Mouse (Mus musculus): ENCODE measurements around the gene Cdk10. TPM values are rescaled to one million over a fixed set of nuclear protein-coding genes. Genes with fewer than 3 reads are reported as not detected.
A peak's percentile ranks its signal among the peaks of the same experiment; 100 is the strongest.
"Not testable (repeated sequence)": the region's sequence is repeated elsewhere in the genome, so short reads cannot be mapped to it uniquely, and the experiment has no call there.

Cdk10 gene
- polyA plus RNA-seq, 1 experiment: 31.0 TPM

DNA sequence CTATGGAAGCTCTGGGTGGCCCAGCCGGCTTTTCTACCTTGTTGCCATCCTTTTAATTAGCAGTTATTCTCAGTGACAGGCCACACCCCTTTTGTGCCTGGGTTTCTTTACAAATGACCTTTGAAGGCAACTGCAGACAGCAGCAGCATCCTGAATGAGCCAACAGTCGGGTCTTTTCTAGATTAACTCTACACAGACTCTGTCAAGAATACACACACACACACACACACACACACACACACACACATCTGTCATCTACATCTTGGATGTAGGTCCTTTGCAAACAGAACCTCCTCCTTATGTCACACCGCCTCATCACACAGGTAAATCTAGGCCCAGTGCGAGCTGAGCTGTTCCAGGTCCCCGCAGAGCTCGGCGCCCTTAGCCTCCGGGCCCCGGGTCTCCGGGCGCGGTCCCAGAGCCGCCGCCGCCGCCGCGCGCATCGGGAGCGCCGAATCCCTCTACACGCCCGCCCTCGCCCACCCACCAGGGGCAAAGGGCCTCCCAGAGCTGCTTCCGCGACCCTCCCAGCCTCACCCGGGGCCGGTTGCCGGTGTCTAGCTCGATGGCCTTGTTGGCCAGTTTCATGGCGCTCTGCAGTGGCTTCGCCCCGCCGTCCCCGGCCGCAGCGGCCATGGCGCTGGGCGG, 28.9 kb downstream of the Cdk10 start:
- peak overlapping the region; percentile 60 for H3ac ChIP-seq (ENCODE audit: control insufficient read depth, insufficient read length)
- H3K4me3 ChIP-seq: peak overlapping the region; percentile 58
- H3K4me2 ChIP-seq (ENCODE audit: low read depth): peak overlapping the region; percentile 76
- H3K27me3 ChIP-seq (ENCODE audit: control insufficient read depth, insufficient read depth, insufficient read length): no peaks in the 10 kb centered on the region
- peaks cover 23% of the 10 kb centered on the region for H3K79me2 ChIP-seq (ENCODE audit: control insufficient read depth, insufficient read depth)
- no peaks in the 10 kb centered on the region for H3K36me3 ChIP-seq (ENCODE audit: control insufficient read depth, insufficient read depth)
- TF ChIP-seq REST (IDR thresholded peaks at IDR 0.05; ENCODE audit: insufficient read depth, insufficient read length) (no peak), E2F4 (IDR thresholded peaks at IDR 0.05; ENCODE audit: insufficient read depth) (no peak), CEBPB (IDR thresholded peaks at IDR 0.05; ENCODE audit: insufficient read depth, poor library complexity, severe bottlenecking) (no peak), MYOD1 (IDR thresholded peaks at IDR 0.05; ENCODE audit: control insufficient read depth in 1 of 3, insufficient read length in 2 of 3, low read depth in 2 of 3) (no peak), MYOG (IDR thresholded peaks at IDR 0.05; ENCODE audit: control insufficient read depth in 1 of 3, insufficient read depth in 1 of 3, insufficient read length in 2 of 3, low read depth in 2 of 3) (no peak), MAX (IDR thresholded peaks at IDR 0.05; ENCODE audit: low read depth) (no peak), POLR2A (IDR thresholded peaks at IDR 0.05; ENCODE audit: insufficient read length, low read depth) (peak; percentile 62), USF1 (IDR thresholded peaks at IDR 0.05; ENCODE audit: low read depth) (no peak)

DNA sequence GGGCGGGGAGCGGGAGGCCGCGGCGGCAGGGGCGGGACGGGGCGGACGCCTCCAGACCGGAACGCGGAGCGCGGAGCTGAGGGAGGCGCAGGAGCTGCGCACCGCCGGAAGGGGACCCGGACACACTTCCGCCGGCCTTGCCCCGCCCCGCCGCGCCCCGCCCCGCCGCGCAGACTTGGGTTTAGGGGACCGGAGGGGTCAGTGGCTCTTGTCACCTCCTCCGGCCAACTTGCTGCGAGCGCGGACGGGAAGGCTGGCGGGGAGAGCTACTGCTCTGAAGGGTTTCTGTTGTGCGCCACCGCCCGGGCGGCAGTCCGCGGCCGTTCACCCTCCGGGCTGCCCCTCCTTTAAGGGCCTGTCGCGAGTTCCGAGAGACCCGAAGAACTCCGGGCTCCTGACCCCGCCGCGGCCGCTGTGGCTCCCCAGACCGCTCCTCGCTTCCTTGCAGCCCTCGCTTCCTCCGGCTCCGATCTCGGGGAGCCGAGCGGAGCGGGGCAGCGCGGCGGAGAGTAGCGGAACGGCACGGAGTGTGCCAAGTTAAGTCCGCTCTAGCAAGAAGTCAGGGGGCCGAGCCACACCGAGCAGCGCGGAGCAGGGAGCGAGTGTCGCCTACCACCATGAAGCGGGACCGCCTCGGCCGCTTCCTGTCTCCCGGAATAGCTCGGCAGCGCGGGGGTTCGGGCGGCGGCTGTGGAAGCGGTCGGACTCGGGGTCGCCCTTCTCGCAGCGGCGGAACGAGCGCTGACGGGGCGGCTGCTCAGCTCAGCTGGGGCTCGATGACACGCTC, 29.6 kb downstream of the Cdk10 start, which contains the start of the genes Zfp276 and Vps9d1:
Zfp276 (plus strand) TSS at position 97 of the 787 bp plus-strand sequence.
Vps9d1 (minus strand) TSS at position 250 of the 787 bp plus-strand sequence.
- Histone ChIP-seq H3K79me2 (ENCODE audit: control insufficient read depth, insufficient read depth) (peaks cover 23% of the 10 kb centered on the region), H3K36me3 (ENCODE audit: control insufficient read depth, insufficient read depth) (peaks cover 3% of the 10 kb centered on the region), H3K4me2 (ENCODE audit: low read depth) (peak within 1 kb of the TSS; percentile 77), H3ac (ENCODE audit: control insufficient read depth, insufficient read length) (peak within 1 kb of the TSS; percentile 60), H3K4me3 (peak within 1 kb of the TSS; percentile 58), H3K27me3 (ENCODE audit: control insufficient read depth, insufficient read depth, insufficient read length) (no peaks in the 10 kb centered on the region)
- TF ChIP-seq SRF (IDR thresholded peaks at IDR 0.05; ENCODE audit: control insufficient read depth, insufficient read length, low read depth) (no peak), TCF3 (IDR thresholded peaks at IDR 0.05; ENCODE audit: insufficient read length, low read depth) (no peak), MAX (IDR thresholded peaks at IDR 0.05; ENCODE audit: low read depth) (no peak), USF1 (IDR thresholded peaks at IDR 0.05; ENCODE audit: low read depth) (no peak), MYOD1 (IDR thresholded peaks at IDR 0.05; ENCODE audit: control insufficient read depth in 1 of 3, insufficient read length in 2 of 3, low read depth in 2 of 3) (peak in 1 of 3 experiments; percentile 40), REST (IDR thresholded peaks at IDR 0.05; ENCODE audit: insufficient read depth, insufficient read length) (peak; percentile 8), CEBPB (IDR thresholded peaks at IDR 0.05; ENCODE audit: insufficient read depth, poor library complexity, severe bottlenecking) (no peak), TCF12 (IDR thresholded peaks at IDR 0.05; ENCODE audit: insufficient read depth, poor library complexity, severe bottlenecking) (no peak), POLR2AphosphoS2 (IDR thresholded peaks at IDR 0.05; ENCODE audit: insufficient read length, low read depth) (peak; percentile 58), MYOG (IDR thresholded peaks at IDR 0.05; ENCODE audit: control insufficient read depth in 1 of 3, insufficient read depth in 1 of 3, insufficient read length in 2 of 3, low read depth in 2 of 3) (peak in 2 of 3 experiments; percentile 48 to 49), E2F4 (IDR thresholded peaks at IDR 0.05; ENCODE audit: insufficient read depth) (no peak), POLR2A (IDR thresholded peaks at IDR 0.05; ENCODE audit: insufficient read length, low read depth) (peak; percentile 71)

GRCm38 (mm10) chr8:123255170-123255569, 30.5 kb downstream of the Cdk10 start:
- TF ChIP-seq MYOD1 (IDR thresholded peaks at IDR 0.05; ENCODE audit: control insufficient read depth in 1 of 3, insufficient read length in 2 of 3, low read depth in 2 of 3): no peak
- no peak for TF ChIP-seq POLR2A (IDR thresholded peaks at IDR 0.05; ENCODE audit: insufficient read length, low read depth)
- Histone ChIP-seq H3K36me3 (ENCODE audit: control insufficient read depth, insufficient read depth) (peaks cover 9% of the 10 kb centered on the region), H3ac (ENCODE audit: control insufficient read depth, insufficient read length) (peak overlapping the region; percentile 60), H3K79me2 (ENCODE audit: control insufficient read depth, insufficient read depth) (peaks cover 23% of the 10 kb centered on the region), H3K27me3 (ENCODE audit: control insufficient read depth, insufficient read depth, insufficient read length) (no peaks in the 10 kb centered on the region), H3K4me3 (peak overlapping the region; percentile 58), H3K4me2 (ENCODE audit: low read depth) (peak overlapping the region; percentile 77)

- Histone ChIP-seq H3K27me3 (ENCODE audit: control insufficient read depth, insufficient read depth, insufficient read length) (no peaks in the 10 kb centered on the region), H3ac (ENCODE audit: control insufficient read depth, insufficient read length) (no peak overlapping the region), H3K79me2 (ENCODE audit: control insufficient read depth, insufficient read depth) (peaks cover 23% of the 10 kb centered on the region), H3K36me3 (ENCODE audit: control insufficient read depth, insufficient read depth) (peaks cover 13% of the 10 kb centered on the region), H3K4me2 (ENCODE audit: low read depth) (peak overlapping the region; percentile 45), H3K4me3 (no peak overlapping the region)
- TF ChIP-seq USF1 (IDR thresholded peaks at IDR 0.05; ENCODE audit: low read depth) (no peak), POLR2AphosphoS2 (IDR thresholded peaks at IDR 0.05; ENCODE audit: insufficient read length, low read depth) (peak; percentile 4), CEBPB (IDR thresholded peaks at IDR 0.05; ENCODE audit: insufficient read depth, poor library complexity, severe bottlenecking) (no peak), MYOG (IDR thresholded peaks at IDR 0.05; ENCODE audit: control insufficient read depth in 1 of 3, insufficient read depth in 1 of 3, insufficient read length in 2 of 3, low read depth in 2 of 3) (peak; percentile 13 to 91 (median 42)), TCF12 (IDR thresholded peaks at IDR 0.05; ENCODE audit: insufficient read depth, poor library complexity, severe bottlenecking) (peak; percentile 6), REST (IDR thresholded peaks at IDR 0.05; ENCODE audit: insufficient read depth, insufficient read length) (no peak), SRF (IDR thresholded peaks at IDR 0.05; ENCODE audit: control insufficient read depth, insufficient read length, low read depth) (peak; percentile 60), MYOD1 (IDR thresholded peaks at IDR 0.05; ENCODE audit: control insufficient read depth in 1 of 3, insufficient read length in 2 of 3, low read depth in 2 of 3) (peak; percentile 56 to 96 (median 96)), MAX (IDR thresholded peaks at IDR 0.05; ENCODE audit: low read depth) (no peak), TCF3 (IDR thresholded peaks at IDR 0.05; ENCODE audit: insufficient read length, low read depth) (no peak), E2F4 (IDR thresholded peaks at IDR 0.05; ENCODE audit: insufficient read depth) (no peak), POLR2A (IDR thresholded peaks at IDR 0.05; ENCODE audit: insufficient read length, low read depth) (no peak)
Measured at GRCm38 (mm10) chr8:123257114-123257513, 32.5 kb downstream of the Cdk10 start.

GRCm38 (mm10) chr8:123257593-123257992, 33.0 kb downstream of the Cdk10 start:
- not testable (repeated sequence) for H3K4me2 ChIP-seq (ENCODE audit: low read depth); H3K4me3 ChIP-seq; H3K27me3 ChIP-seq (ENCODE audit: control insufficient read depth, insufficient read depth, insufficient read length); H3ac ChIP-seq (ENCODE audit: control insufficient read depth, insufficient read length)
- Histone ChIP-seq H3K36me3 (ENCODE audit: control insufficient read depth, insufficient read depth) (peaks cover 13% of the 10 kb centered on the region), H3K79me2 (ENCODE audit: control insufficient read depth, insufficient read depth) (peaks cover 23% of the 10 kb centered on the region)
